ENCODE assay signal across 9 mouse cellular contexts in genomic region chr1:160746786-160747185, GRCm38 (mm10). TPM values are rescaled to one million over a fixed set of nuclear protein-coding genes. Genes with fewer than 3 reads are reported as not detected.
DNase-seq lines count a peak whose midpoint lies in the region; ATAC-seq lines count a peak whose summit lies in the region.
"Had no signal": no experiment of that assay in that cellular context is flagged by ENCODE, and none has a peak within 500 bp of the region (broad histone marks: within the 10 kb centered on the region; RNA-seq: fewer than 3 reads in every experiment).

No protein-coding gene starts in this region.

- no peak for ATAC-seq in granulocyte monocyte progenitor cell, adult 5-6 weeks (replicated peaks; ENCODE audit: poor library complexity, severe bottlenecking)

- DNase-seq in adrenal gland, postnatal 10 days = peak; percentile 4
- no peak for DNase-seq in adrenal gland, adult 18-20 months (ENCODE audit: low spot score in 2 of 2)
- peak; percentile 30 for DNase-seq in kidney, postnatal 10 days
- DNase-seq in kidney, adult 8-10 months = no peak
- peak; percentile 15 to 23 for DNase-seq in heart, postnatal 14 days
- DNase-seq in lung, postnatal 36 days = peak; percentile 46
- no peak for DNase-seq in urinary bladder, postnatal 4 days (ENCODE audit: low spot score in 2 of 2)
- DNase-seq: layer of hippocampus, adult 9-11 months had no signal

- intact Hi-C loops in heart, postnatal 14 days (cut with DNase I) = loop anchor here (2.0 to 10.0 kb wide), 2 partner anchors 46 to 448 kb away; partner anchors contain the start of gene Rabgap1l

RNA-seq across cellular contexts. Expression of gene Rabgap1l, which starts 46.2 kb away (rescaled TPM):
- 10 to 100 TPM; 31.3 to 34.1 TPM for total RNA-seq in adrenal gland, postnatal 10 days (2021)
- 10 to 100 TPM; 26.4 to 30.6 TPM for total RNA-seq in adrenal gland, adult 18-20 months (2021)
- total RNA-seq in heart, postnatal 14 days (2021) = 10 to 100 TPM; 71.1 to 83.6 TPM
- 98.4 and 99.1 TPM in 2 replicates for total RNA-seq in granulocyte monocyte progenitor cell, adult 5-6 weeks (2014; fragmentation: Nextera tagmentation)
- total RNA-seq in granulocyte monocyte progenitor cell, adult 5-6 weeks (2017) = 104 and 137 TPM in 2 replicates

Comparison
In these comparisons a context has a peak if more than half of its experiments do, and no peak if none do; other contexts are left out.
1. DNase-seq: peak in adrenal gland, postnatal 10 days (single experiment), kidney, postnatal 10 days (single experiment), heart, postnatal 14 days (2 of 2) and lung, postnatal 36 days (single experiment); none in adrenal gland, adult 18-20 months (0 of 2), kidney, adult 8-10 months (0 of 2) and urinary bladder, postnatal 4 days (0 of 2).